Mouse (Mus musculus): Measurements from ENCODE around the gene AB124611. TPM values are rescaled to one million over a fixed set of nuclear protein-coding genes. Genes with fewer than 3 reads are reported as not detected.
"Not testable (repeated sequence)": the region's sequence is repeated elsewhere in the genome, so short reads cannot be mapped to it uniquely, and the experiment has no call there.

Gene AB124611
- polyA plus RNA-seq, 1 experiment from 2014 or later: 4.7 TPM

- Histone ChIP-seq H3K9ac (no peak overlapping the region), H3K36me3 (peaks cover under 1% of the 10 kb centered on the region; the same call in 1 of the 2 replicates), H3K27ac (no peak overlapping the region), H3K4me2 (replicated peaks) (no peak overlapping the region), H3K27me3 (replicated peaks) (no peaks in the 10 kb centered on the region), H3K4me3 (no peak overlapping the region), H3K4me1 (no peaks in the 10 kb centered on the region), H3K9me3 (no peaks in the 10 kb centered on the region)
- no peak for ATAC-seq (ENCODE audit: low FRiP score, low read depth)
- WGBS: 92% methylated on average over 2 of the region's 2 CpGs
Measured at GRCm38 (mm10) chr9:21527100-21527801, 1.3 kb downstream of the AB124611 start.

DNA sequence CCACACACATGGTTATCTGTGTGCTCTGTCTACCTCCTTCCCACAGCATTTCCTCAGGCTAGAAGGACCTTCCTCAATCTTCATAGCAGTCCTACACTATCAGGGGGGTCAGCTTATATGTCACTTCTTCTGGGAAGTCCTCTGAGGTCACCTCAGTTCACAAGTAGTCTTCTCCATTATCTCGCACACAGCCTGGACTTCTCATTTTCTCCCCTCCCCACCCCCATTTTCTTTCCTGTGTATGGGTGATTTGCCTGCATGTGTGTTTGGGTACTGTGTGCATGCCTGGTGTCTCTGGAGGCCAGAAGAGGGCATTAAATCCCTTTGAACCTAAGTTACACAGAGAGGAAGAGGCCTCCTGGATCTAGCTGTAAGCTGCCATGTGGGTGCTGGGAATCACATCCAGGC, 1.9 kb downstream of the AB124611 start:
- Histone ChIP-seq H3K9ac (no peak overlapping the region), H3K4me2 (replicated peaks) (no peak overlapping the region), H3K27me3 (replicated peaks) (no peaks in the 10 kb centered on the region), H3K27ac (no peak overlapping the region), H3K4me1 (no peaks in the 10 kb centered on the region), H3K4me3 (no peak overlapping the region), H3K9me3 (no peaks in the 10 kb centered on the region), H3K36me3 (no peaks in the 10 kb centered on the region; the same call in 1 of the 2 replicates)
- 73% methylated on average over 1 of the region's 1 CpGs for WGBS
- ATAC-seq (ENCODE audit: low FRiP score, low read depth): no peak

- Histone ChIP-seq H3K27ac (no peak overlapping the region), H3K36me3 (0 out of 2 replicates have a peak, but pooled peaks cover 2% of the 10 kb centered on the region), H3K9me3 (no peaks in the 10 kb centered on the region), H3K27me3 (replicated peaks) (no peaks in the 10 kb centered on the region), H3K9ac (no peak overlapping the region), H3K4me1 (no peaks in the 10 kb centered on the region), H3K4me3 (no peak overlapping the region), H3K4me2 (replicated peaks) (no peak overlapping the region)
- 96% methylated on average over 14 of the region's 14 CpGs for WGBS
- ATAC-seq (ENCODE audit: low FRiP score, low read depth): no peak
Measured at GRCm38 (mm10) chr9:21536501-21536900, 10.5 kb downstream of the AB124611 start.

DNA sequence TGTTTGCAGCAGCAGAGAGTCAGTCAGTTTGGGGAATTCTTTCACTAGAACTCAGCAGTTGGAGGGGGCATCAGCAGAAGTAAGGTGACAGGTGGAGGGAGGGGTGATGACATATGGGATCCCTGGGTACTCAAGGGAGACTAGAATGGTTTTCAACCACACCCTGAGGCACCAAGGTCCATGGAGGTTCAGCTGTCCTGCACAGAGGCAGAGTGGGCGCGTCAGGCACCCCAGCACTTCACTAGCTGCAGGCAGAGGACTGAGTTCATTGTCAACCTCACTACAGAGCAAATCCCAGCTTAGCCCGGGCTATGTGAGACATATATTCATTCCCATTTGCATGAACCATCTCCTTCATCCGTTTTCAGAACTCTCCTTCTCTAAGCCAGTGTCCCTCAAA, 11.0 kb downstream of the AB124611 start:
- H3K4me2 ChIP-seq (replicated peaks): no peak overlapping the region
- H3K9ac ChIP-seq: no peak overlapping the region
- no peak overlapping the region for H3K4me3 ChIP-seq
- WGBS: 71% methylated on average over 4 of the region's 4 CpGs
- ATAC-seq (ENCODE audit: low FRiP score, low read depth): no peak
- no peaks in the 10 kb centered on the region for H3K9me3 ChIP-seq
- H3K36me3 ChIP-seq: 0 out of 2 replicates have a peak, but pooled peaks cover 2% of the 10 kb centered on the region
- H3K27me3 ChIP-seq (replicated peaks): no peaks in the 10 kb centered on the region
- no peaks in the 10 kb centered on the region for H3K4me1 ChIP-seq
- H3K27ac ChIP-seq: no peak overlapping the region

DNA sequence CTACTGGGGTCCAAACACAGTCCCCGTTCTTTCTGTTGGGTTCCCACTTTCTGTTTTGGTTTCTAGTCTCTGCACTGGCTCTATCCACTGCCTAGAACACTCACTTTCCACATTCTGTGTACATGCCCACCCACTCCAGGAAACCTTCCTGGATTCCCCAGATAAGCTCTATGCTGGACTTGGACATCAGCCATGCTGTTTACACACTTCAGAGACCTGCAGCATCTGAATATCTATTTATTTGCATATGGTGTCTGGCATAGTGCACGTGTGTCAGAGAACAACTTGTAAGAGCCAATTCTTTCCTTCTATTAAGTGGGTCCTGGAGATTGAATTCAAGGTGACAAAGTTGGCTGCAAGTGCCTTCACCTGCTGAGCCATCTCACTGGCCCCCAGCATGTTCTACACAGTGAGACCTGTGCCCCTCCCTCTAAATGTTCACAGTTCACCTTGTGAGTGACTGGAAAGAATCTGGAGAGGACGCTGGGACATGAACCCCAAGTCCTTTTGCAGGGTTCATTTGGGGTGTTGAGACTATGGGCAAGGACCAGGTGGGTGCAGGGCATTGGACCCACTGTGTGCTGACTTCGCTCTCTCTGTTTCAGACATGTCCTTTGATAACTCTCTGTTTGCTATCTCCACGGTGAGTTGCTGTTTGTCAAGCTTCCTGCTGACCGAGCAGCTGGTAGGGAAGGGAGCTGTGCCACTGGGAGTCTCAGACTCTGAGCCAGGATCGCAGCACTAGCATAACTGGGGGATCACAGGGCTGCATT, 14.2 kb downstream of the AB124611 start:
- no peak overlapping the region for H3K9ac ChIP-seq
- H3K4me2 ChIP-seq (replicated peaks): no peak overlapping the region
- no peak overlapping the region for H3K4me3 ChIP-seq
- H3K9me3 ChIP-seq: no peaks in the 10 kb centered on the region
- H3K4me1 ChIP-seq: peaks cover 6% of the 10 kb centered on the region
- 0 out of 2 replicates have a peak, but pooled peaks cover 2% of the 10 kb centered on the region for H3K36me3 ChIP-seq
- ATAC-seq (ENCODE audit: low FRiP score, low read depth): no peak
- no peaks in the 10 kb centered on the region for H3K27me3 ChIP-seq (replicated peaks)
- no peak overlapping the region for H3K27ac ChIP-seq
- 81% methylated on average over 7 of the region's 7 CpGs for WGBS

- not testable (repeated sequence) for H3K9me3 ChIP-seq; ATAC-seq (ENCODE audit: low FRiP score, low read depth); H3K27me3 ChIP-seq (replicated peaks); H3K4me2 ChIP-seq (replicated peaks); H3K4me3 ChIP-seq; H3K9ac ChIP-seq; H3K36me3 ChIP-seq; H3K27ac ChIP-seq; H3K4me1 ChIP-seq
- 95% methylated on average over 2 of the region's 2 CpGs for WGBS
Measured at GRCm38 (mm10) chr9:21542001-21542400, 16.0 kb downstream of the AB124611 start.

DNA sequence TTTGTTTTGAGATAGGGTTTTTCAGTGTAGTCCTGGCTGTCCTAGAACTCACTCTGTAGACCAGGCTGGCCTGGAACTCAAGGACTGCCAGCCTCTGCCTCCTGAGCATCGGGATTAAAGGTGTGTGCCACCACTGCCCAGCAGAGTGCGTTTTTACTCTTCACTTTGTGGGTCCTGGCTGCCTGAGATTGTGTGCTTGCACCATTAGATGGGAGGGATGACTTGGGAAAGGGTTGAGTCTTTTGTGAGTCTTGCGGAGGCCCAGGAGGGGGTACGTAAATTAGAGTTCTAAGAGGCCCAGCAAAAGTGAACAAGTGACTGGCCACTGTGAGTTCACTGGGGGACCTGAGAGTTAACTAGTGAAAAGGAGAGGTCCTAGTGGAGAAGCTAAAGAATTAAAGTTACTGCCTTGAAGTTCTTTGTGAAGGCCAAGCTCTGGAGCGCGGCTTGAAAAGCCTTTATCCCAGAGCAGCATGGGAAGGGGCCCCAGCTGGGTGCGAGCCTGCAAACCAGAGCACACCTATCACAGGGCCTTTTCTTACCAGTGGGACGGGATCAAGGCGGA, 19.5 kb downstream of the AB124611 start:
- Histone ChIP-seq H3K36me3 (peaks cover 8% of the 10 kb centered on the region; the same call in 1 of the 2 replicates), H3K9me3 (no peaks in the 10 kb centered on the region), H3K27me3 (replicated peaks) (no peaks in the 10 kb centered on the region), H3K4me3 (peak overlapping the region; percentile 83), H3K9ac (peak overlapping the region; percentile 64), H3K27ac (peak overlapping the region; percentile 85), H3K4me2 (replicated peaks) (peak overlapping the region; percentile 73), H3K4me1 (peaks cover 22% of the 10 kb centered on the region)
- ATAC-seq (ENCODE audit: low FRiP score, low read depth): peak; percentile 38; the same call in 1 of the 2 replicates
- WGBS: 6% methylated on average over 9 of the region's 9 CpGs

DNA sequence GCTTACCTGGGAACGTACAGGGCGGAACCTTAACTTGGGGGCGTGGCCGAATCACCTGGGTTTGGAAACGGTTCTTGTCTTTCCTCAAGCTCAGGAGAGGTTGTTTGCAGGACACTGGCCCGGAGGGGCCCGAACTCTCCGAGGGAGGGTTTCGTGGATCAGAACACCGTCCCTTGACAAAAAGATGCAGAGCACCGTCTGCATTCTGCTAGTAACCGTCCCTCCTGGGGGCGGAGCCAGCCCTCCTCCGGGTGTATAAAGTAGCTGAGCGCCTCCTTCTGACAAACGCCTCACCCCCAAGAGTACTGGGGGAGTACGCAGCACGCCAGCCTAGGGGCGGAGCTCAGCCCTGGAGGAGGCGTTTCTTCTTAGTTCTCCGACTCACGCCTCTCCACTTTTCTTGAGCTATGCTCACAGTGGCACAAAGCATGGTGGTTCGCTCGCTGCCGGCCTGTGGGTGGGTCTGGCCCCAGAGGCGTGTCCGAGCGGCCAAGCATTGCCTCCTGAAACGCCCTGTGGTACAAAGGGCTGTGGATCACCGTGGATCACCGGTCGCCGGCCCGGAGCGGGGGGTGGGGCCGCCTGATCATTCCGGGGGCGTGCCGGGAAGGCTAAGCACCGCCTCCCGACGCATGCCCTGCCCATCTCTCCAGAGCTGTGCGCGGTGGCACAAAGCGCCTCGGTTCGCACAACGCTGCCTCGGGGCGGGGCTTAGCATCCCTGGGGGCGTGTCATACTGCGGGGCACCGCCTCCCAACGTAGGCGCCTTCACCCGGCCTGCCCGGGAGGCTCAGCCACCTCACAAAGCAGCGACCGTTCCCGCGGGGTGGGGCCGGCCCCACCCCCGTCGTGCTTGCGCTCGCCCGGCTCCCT, 20.2 kb downstream of the AB124611 start:
- H3K4me3 ChIP-seq: peak overlapping the region; percentile 83
- under 1% methylated on average over 66 of the region's 67 CpGs for WGBS
- H3K27me3 ChIP-seq (replicated peaks): no peaks in the 10 kb centered on the region
- H3K4me1 ChIP-seq: peaks cover 22% of the 10 kb centered on the region
- peak; percentile 95 for ATAC-seq (ENCODE audit: low FRiP score, low read depth)
- H3K36me3 ChIP-seq: peaks cover 13% of the 10 kb centered on the region
- peak overlapping the region; percentile 85 for H3K27ac ChIP-seq
- no peaks in the 10 kb centered on the region for H3K9me3 ChIP-seq
- H3K9ac ChIP-seq: peak overlapping the region; percentile 64
- H3K4me2 ChIP-seq (replicated peaks): peak overlapping the region; percentile 73

DNA sequence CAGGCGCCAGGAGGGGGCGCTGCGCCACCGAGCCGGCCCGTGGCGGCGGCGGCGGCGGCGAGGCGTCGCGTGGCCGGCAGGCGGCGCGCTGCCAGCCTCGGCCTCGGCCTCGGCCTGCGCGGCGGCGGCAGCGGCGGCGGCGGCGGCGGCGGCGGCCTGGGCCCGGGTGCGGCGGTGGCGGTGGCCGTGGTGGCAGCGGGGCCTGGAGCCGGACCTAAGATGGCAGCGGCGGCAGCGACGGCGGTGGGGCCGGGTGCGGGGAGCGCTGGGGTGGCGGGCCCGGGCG, 20.8 kb downstream of the AB124611 start, which contains the start of gene Carm1:
Carm1 (plus strand) TSS at position 106 of the 286 bp plus-strand sequence.
- H3K27me3 ChIP-seq (replicated peaks): no peaks in the 10 kb centered on the region

DNA sequence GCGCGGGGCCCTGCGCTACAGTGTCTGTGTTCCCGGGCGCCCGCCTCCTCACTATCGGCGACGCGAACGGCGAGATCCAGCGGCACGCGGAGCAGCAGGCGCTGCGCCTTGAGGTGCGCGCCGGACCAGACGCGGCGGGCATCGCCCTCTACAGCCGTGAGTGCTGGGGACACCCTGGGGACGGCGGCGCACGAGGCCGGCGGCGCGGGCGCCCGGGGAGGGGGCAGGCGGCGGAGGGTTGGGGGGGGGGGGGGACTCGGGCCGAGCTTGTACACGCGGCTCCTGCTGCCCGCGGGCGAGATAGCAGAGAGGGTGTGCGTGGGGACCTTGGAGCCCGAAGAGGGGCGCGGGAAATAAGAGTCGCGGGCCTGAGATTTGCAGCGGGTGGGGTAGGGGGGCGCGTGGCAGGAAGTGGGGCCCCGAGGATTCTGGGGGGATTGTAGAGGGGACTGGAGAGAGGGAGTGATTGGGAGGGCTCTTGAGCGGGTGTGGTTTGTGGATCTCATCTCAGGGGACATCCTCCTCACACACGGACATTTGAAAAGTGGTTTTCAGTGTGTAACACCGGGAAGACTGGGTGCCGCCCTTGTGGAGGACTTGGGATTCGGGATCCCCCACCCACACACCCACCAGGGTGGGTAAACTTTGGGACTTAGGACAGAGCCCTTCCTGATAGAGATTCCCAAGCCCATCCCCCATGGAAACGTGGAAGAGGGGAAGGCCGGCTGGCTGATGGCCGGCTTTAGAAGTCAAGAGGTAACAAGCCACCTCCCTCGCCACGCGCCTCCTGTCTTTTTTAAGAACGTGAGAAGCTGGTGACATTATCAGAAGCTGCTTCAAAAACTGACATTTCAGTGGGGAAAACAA, 21.3 kb downstream of the AB124611 start:
- no peaks in the 10 kb centered on the region for H3K27me3 ChIP-seq (replicated peaks)
- H3K9me3 ChIP-seq: no peaks in the 10 kb centered on the region
- peaks cover 16% of the 10 kb centered on the region for H3K36me3 ChIP-seq
- 1% methylated on average over 57 of the region's 66 CpGs for WGBS
- H3K27ac ChIP-seq: peak overlapping the region; percentile 96
- peak; percentile 18 for ATAC-seq (ENCODE audit: low FRiP score, low read depth)
- peak overlapping the region; percentile 93 for H3K9ac ChIP-seq
- peak overlapping the region; percentile 81 for H3K4me2 ChIP-seq (replicated peaks)
- H3K4me1 ChIP-seq: peaks cover 22% of the 10 kb centered on the region
- H3K4me3 ChIP-seq: peak overlapping the region; percentile 83

More for the DNA sequence above, 20.8 kb downstream of the AB124611 start, which contains the start of gene Carm1:
- no peak; the same call in 1 of the 2 replicates for ATAC-seq (ENCODE audit: low FRiP score, low read depth)
- Histone ChIP-seq H3K9ac (peak within 1 kb of the TSS; percentile 93), H3K9me3 (no peaks in the 10 kb centered on the region), H3K4me1 (peaks cover 22% of the 10 kb centered on the region), H3K4me2 (replicated peaks) (peak within 1 kb of the TSS; percentile 81), H3K27ac (peak within 1 kb of the TSS; percentile 96), H3K4me3 (peak within 1 kb of the TSS; percentile 83), H3K36me3 (peaks cover 16% of the 10 kb centered on the region)
- WGBS: 2% methylated on average over 18 of the region's 52 CpGs

DNA sequence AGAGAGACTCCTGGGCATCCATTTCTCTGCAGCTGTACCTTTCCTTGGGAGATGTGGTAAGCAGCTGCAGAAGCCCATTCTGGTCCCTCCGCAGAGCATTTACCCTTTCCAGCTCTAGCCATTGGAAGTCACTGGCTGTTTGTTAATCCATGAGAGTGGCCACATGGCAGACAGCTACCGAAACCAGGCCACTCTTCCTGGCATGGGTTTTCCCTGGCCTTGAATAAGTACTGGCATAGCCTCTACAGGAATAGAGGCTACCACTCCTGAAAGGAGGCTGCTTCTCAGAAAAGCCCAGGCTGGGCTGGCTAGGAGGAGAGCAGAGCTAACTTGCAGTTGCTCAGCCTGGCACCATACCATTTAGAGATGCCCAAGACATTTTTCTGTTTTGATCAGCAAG, 25.1 kb downstream of the AB124611 start:
- Histone ChIP-seq H3K4me3 (no peak overlapping the region), H3K27me3 (replicated peaks) (no peaks in the 10 kb centered on the region), H3K27ac (no peak overlapping the region), H3K9me3 (no peaks in the 10 kb centered on the region), H3K4me2 (replicated peaks) (no peak overlapping the region), H3K9ac (no peak overlapping the region), H3K36me3 (peaks cover 26% of the 10 kb centered on the region), H3K4me1 (peaks cover 13% of the 10 kb centered on the region)
- WGBS: 94% methylated on average over 2 of the region's 2 CpGs
- ATAC-seq (ENCODE audit: low FRiP score, low read depth): no peak
